ENCODE assay signal across 8 mouse cellular contexts in genomic region chr6:14522742-14523141, GRCm38 (mm10).
A peak's percentile ranks its signal among the peaks of the same experiment; 100 is the strongest.
DNase-seq lines count a peak whose midpoint lies in the region; ATAC-seq and TF ChIP-seq lines count a peak whose summit lies in the region.
"Had no signal": no experiment of that assay in that cellular context is flagged by ENCODE, and none has a peak within 500 bp of the region (broad histone marks: within the 10 kb centered on the region; RNA-seq: fewer than 3 reads in every experiment).

No protein-coding gene starts in this region.

- TF ChIP-seq CTCF in intestine, postnatal 0 days (IDR thresholded peaks at IDR 0.05; ENCODE audit: low read depth), result peak; percentile 68

- H3K9me3 ChIP-seq in intestine, postnatal 0 days (ENCODE audit: control insufficient read depth), result no peaks in the 10 kb centered on the region
- H3K9me3 ChIP-seq in intestine, embryonic 16.5 days (ENCODE audit: control insufficient read depth, low read length), result no peaks in the 10 kb centered on the region
- H3K9me3 ChIP-seq in midbrain, embryonic 11.5 days (ENCODE audit: control insufficient read depth, low read length), result no peaks in the 10 kb centered on the region
- H3K9me3 ChIP-seq in midbrain, embryonic 13.5 days, result no peaks in the 10 kb centered on the region
- H3K9me3 ChIP-seq: heart, embryonic 13.5 days had no signal

- no peak for ATAC-seq in intestine, postnatal 0 days
- no peak for ATAC-seq in intestine, embryonic 16.5 days
- 0 out of 2 replicates have a peak, but pooled peaks have one; percentile 27 for ATAC-seq in midbrain, embryonic 11.5 days (ENCODE audit: low FRiP score)
- ATAC-seq in midbrain, embryonic 13.5 days, result no peak

- no peak overlapping the region for H3K9ac ChIP-seq in intestine, postnatal 0 days (ENCODE audit: low read depth, low read length)
- no peak overlapping the region for H3K9ac ChIP-seq in intestine, embryonic 16.5 days (ENCODE audit: low read depth, low read length)
- H3K9ac ChIP-seq in midbrain, embryonic 11.5 days (ENCODE audit: low read length), result no peak overlapping the region
- no peak overlapping the region for H3K9ac ChIP-seq in midbrain, embryonic 13.5 days (replicated peaks)
- H3K9ac ChIP-seq: heart, embryonic 13.5 days had no signal

- 12% methylated on average over 2 of the region's 2 CpGs for WGBS in intestine, postnatal 0 days
- 19% methylated on average over 2 of the region's 2 CpGs for WGBS in intestine, embryonic 16.5 days
- 17% methylated on average over 2 of the region's 2 CpGs for WGBS in midbrain, embryonic 11.5 days
- WGBS in midbrain, embryonic 13.5 days, result 23% methylated on average over 2 of the region's 2 CpGs

- no peak for DNase-seq in midbrain, embryonic 11.5 days (ENCODE audit: low spot score, missing footprints)
- DNase-seq in NIH3T3 (ENCODE audit: low read depth), result peak; percentile 51
- DNase-seq in retina, embryonic 14.5 days (ENCODE audit: low spot score), result peak; percentile 63
- DNase-seq in ovary, adult 18-20 months (ENCODE audit: low spot score), result no peak

- no peaks in the 10 kb centered on the region for H3K27me3 ChIP-seq in intestine, postnatal 0 days (replicated peaks; ENCODE audit: control insufficient read depth, insufficient read depth, low read length)
- no peaks in the 10 kb centered on the region for H3K27me3 ChIP-seq in intestine, embryonic 16.5 days (replicated peaks; ENCODE audit: control insufficient read depth, insufficient read depth, low read length)
- no peaks in the 10 kb centered on the region for H3K27me3 ChIP-seq in midbrain, embryonic 11.5 days (ENCODE audit: control insufficient read depth, insufficient read depth, low read length)
- H3K27me3 ChIP-seq in midbrain, embryonic 13.5 days, result no peaks in the 10 kb centered on the region
- H3K27me3 ChIP-seq: heart, embryonic 13.5 days had no signal

- no peak overlapping the region for H3K4me3 ChIP-seq in intestine, postnatal 0 days (ENCODE audit: low read depth, low read length)
- no peak overlapping the region for H3K4me3 ChIP-seq in intestine, embryonic 16.5 days (ENCODE audit: low read length)
- H3K4me3 ChIP-seq in midbrain, embryonic 11.5 days (ENCODE audit: low read depth, low read length), result no peak overlapping the region
- no peak overlapping the region for H3K4me3 ChIP-seq in midbrain, embryonic 13.5 days (replicated peaks)
- H3K4me3 ChIP-seq: heart, embryonic 13.5 days had no signal

- H3K4me1 ChIP-seq in intestine, postnatal 0 days (replicated peaks; ENCODE audit: control insufficient read depth, insufficient read depth, low read length), result no peaks in the 10 kb centered on the region
- H3K4me1 ChIP-seq in intestine, embryonic 16.5 days (ENCODE audit: control insufficient read depth, insufficient read depth, low read length), result no peaks in the 10 kb centered on the region
- H3K4me1 ChIP-seq in midbrain, embryonic 11.5 days (ENCODE audit: control insufficient read depth, insufficient read depth, low read length), result no peaks in the 10 kb centered on the region
- H3K4me1 ChIP-seq in midbrain, embryonic 13.5 days (replicated peaks), result no peaks in the 10 kb centered on the region
- H3K4me1 ChIP-seq: heart, embryonic 13.5 days had no signal

- no peak overlapping the region for H3K27ac ChIP-seq in intestine, postnatal 0 days (ENCODE audit: low read depth, low read length)
- H3K27ac ChIP-seq in intestine, embryonic 16.5 days (ENCODE audit: low read length), result no peak overlapping the region
- no peak overlapping the region for H3K27ac ChIP-seq in midbrain, embryonic 11.5 days (ENCODE audit: low read depth, low read length)
- H3K27ac ChIP-seq in midbrain, embryonic 13.5 days, result no peak overlapping the region
- H3K27ac ChIP-seq: heart, embryonic 13.5 days had no signal

- no peak overlapping the region for H3K4me2 ChIP-seq in intestine, postnatal 0 days (replicated peaks; ENCODE audit: low read depth)
- H3K4me2 ChIP-seq in intestine, embryonic 16.5 days (ENCODE audit: low read depth, low read length), result no peak overlapping the region
- no peak overlapping the region for H3K4me2 ChIP-seq in midbrain, embryonic 11.5 days
- H3K4me2 ChIP-seq in midbrain, embryonic 13.5 days (replicated peaks), result no peak overlapping the region
- H3K4me2 ChIP-seq: heart, embryonic 13.5 days had no signal

- H3K36me3 ChIP-seq in intestine, postnatal 0 days (ENCODE audit: control insufficient read depth, insufficient read depth), result no peaks in the 10 kb centered on the region
- no peaks in the 10 kb centered on the region for H3K36me3 ChIP-seq in intestine, embryonic 16.5 days (ENCODE audit: control insufficient read depth, insufficient read depth, low read length)
- no peaks in the 10 kb centered on the region for H3K36me3 ChIP-seq in midbrain, embryonic 11.5 days (ENCODE audit: control insufficient read depth, insufficient read depth, low read length)
- H3K36me3 ChIP-seq in midbrain, embryonic 13.5 days, result no peaks in the 10 kb centered on the region
- H3K36me3 ChIP-seq: heart, embryonic 13.5 days had no signal

Comparison
In these comparisons a context has a peak if more than half of its experiments do, and no peak if none do; other contexts are left out.
1. DNase-seq: peak in NIH3T3 (single experiment) and retina, embryonic 14.5 days (single experiment); none in midbrain, embryonic 11.5 days (single experiment) and ovary, adult 18-20 months (single experiment).